Mouse (Mus musculus) limb, embryonic 14.5 days (tissue): ENCODE results near the gene Wfdc3. TPM values are rescaled to one million over a fixed set of nuclear protein-coding genes. Genes with fewer than 3 reads are reported as not detected.

Experiments
- ATAC-seq: fragments of 200-750 bp; cut with Nextera tagmentation; 2 replicates; pipeline ENCODE4 v1.8.0; 2017; ENCODE audit warnings: low read depth, moderate number of reproducible peaks, moderate TSS enrichment; ENCODE audit not compliant: low FRiP score
- DNase-seq: peaks from one replicate; pipeline ENCODE4 v3.0.0-alpha.2; 2015; ENCODE audit warnings: low spot score
- H3K27ac ChIP-seq: fragments of 300-500 bp; sonication (generic); replicated peaks from 2 replicates; pipeline ENCODE4 v1.5.1; 2014; ENCODE audit warnings: low read depth, mild to moderate bottlenecking, low read length, moderate library complexity, mixed read lengths
- H3K27me3 ChIP-seq: fragments of 300-500 bp; sonication (generic); 2 replicates; pipeline ENCODE4 v1.6.1; 2014; ENCODE audit warnings: low read length, mixed read lengths; ENCODE audit not compliant: control insufficient read depth, insufficient read depth
- H3K36me3 ChIP-seq: fragments of 300-500 bp; sonication (generic); 2 replicates; pipeline ENCODE4 v1.6.1; 2014; ENCODE audit warnings: mild to moderate bottlenecking, low read length, moderate library complexity, mixed read lengths; ENCODE audit not compliant: control insufficient read depth, insufficient read depth
- H3K4me1 ChIP-seq: fragments of 300-500 bp; sonication (generic); 2 replicates; pipeline ENCODE4 v1.6.1; 2014; ENCODE audit warnings: antibody characterized with exemption, low read length, mixed read lengths; ENCODE audit not compliant: control insufficient read depth, insufficient read depth
- H3K4me2 ChIP-seq: fragments of 300-500 bp; sonication (generic); replicated peaks from 2 replicates; pipeline ENCODE4 v1.6.1; 2014; ENCODE audit warnings: low read depth, mild to moderate bottlenecking, low read length, moderate library complexity; ENCODE audit not compliant: severe bottlenecking
- H3K4me3 ChIP-seq: fragments of 300-500 bp; sonication (generic); replicated peaks from 2 replicates; pipeline ENCODE4 v1.5.1; 2014; ENCODE audit warnings: low read length
- H3K9ac ChIP-seq: fragments of 300-500 bp; sonication (generic); 2 replicates; pipeline ENCODE4 v1.6.1; 2014; ENCODE audit warnings: mild to moderate bottlenecking, low read depth, low read length, moderate library complexity; ENCODE audit not compliant: severe bottlenecking
- H3K9me3 ChIP-seq: fragments of 300-500 bp; sonication (generic); 2 replicates; pipeline ENCODE4 v1.6.1; 2016; ENCODE audit warnings: low read length; ENCODE audit not compliant: control insufficient read depth
- POLR2A ChIP-seq: fragments of 200-500 bp; IDR thresholded peaks from 2 replicates; pipeline ENCODE4 v1.8.0; 2012; ENCODE audit warnings: inconsistent platforms, mild to moderate bottlenecking, moderate library complexity, borderline replicate concordance; ENCODE audit not compliant: insufficient read depth, insufficient read length; ENCODE audit errors: extremely low read depth
- WGBS: fragments of 180-500 bp; shearing (Covaris S2); extraction: QIAGEN DNeasy Blood & Tissue Kit; methylation state at CpG from one replicate; pipeline ENCODE4 v1.1.7; 2014; 5-methylcytosine and 5-hydroxymethylcytosine counted together
- polyA plus RNA-seq, 2 experiments: library from polyadenylated mRNA; depleted of rRNA in 1 of 2; stranded (reverse) in 1 of 2; unstranded in 1 of 2; fragments of >200 nt; fragmentation: Nextera tagmentation in 1 of 2; extraction: Ambion mirVana in 1 of 2; gene quantifications; 2 replicates each; pipeline versions ENCODE4 v1.2.1 to v1.2.3; 2012 to 2014

Wfdc3 gene
- polyA plus RNA-seq, 2 experiments = 0.50 to 0.79 TPM

DNA sequence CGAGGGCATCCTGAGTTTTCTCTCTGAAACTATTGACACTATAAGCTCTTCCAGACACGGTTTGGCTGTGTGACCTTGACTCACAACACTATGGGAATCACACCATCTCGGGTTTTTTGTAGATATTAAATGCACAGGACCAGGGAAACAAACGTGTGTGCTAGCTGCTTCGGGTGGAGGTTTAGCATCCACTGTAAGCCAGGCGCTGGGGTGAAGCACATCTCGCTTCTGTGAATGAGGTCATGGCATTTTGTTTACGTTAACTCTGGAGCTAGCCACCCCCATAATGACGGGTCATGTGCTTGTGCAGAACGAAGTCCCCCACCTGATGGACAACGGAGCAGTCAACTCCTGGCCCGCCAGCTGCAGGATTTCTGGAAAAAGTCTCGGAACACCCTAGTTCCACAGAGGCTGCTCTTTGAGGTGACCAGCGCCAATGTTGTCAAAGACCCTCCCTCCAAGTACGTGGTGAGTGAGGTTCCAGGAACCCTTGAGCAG is 40.7 kb upstream of the Wfdc3 start:
- DNase-seq (no peak), ATAC-seq (no peak)
- Histone ChIP-seq H3K9ac (peak overlapping the region; percentile 77), H3K4me2 (peak overlapping the region; percentile 91), H3K27ac (peak overlapping the region; percentile 84), H3K9me3 (no peaks in the 10 kb centered on the region), H3K4me3 (peak overlapping the region; percentile 78), H3K36me3 (peaks cover 22% of the 10 kb centered on the region), H3K4me1 (peaks cover 14% of the 10 kb centered on the region; the same call in 1 of the 2 replicates), H3K27me3 (no peaks in the 10 kb centered on the region)
- no peak for TF ChIP-seq POLR2A
- 6% methylated on average over 15 of the region's 15 CpGs for WGBS

GRCm38 (mm10) chr2:164785481-164786387 is 40.0 kb upstream of the Wfdc3 start, which contains the start of gene Snx21:
TSS of gene Snx21 (plus strand) at chr2:164785823.
- Histone ChIP-seq H3K9me3 (no peaks in the 10 kb centered on the region), H3K27ac (peak within 1 kb of the TSS; percentile 84), H3K27me3 (no peaks in the 10 kb centered on the region), H3K4me1 (peaks cover 14% of the 10 kb centered on the region; the same call in 1 of the 2 replicates), H3K9ac (peak within 1 kb of the TSS; percentile 77), H3K4me3 (peak within 1 kb of the TSS; percentile 78), H3K36me3 (peaks cover 16% of the 10 kb centered on the region), H3K4me2 (peak within 1 kb of the TSS; percentile 91)
- ATAC-seq (peak; percentile 91), DNase-seq (peak; percentile 83)
- TF ChIP-seq POLR2A = no peak; the same call in 1 of the 2 replicates
- under 1% methylated on average over 69 of the region's 89 CpGs for WGBS

GRCm38 (mm10) chr2:164784869-164785420 is 39.2 kb upstream of the Wfdc3 start:
- Histone ChIP-seq H3K9ac (peak overlapping the region; percentile 77), H3K4me1 (peaks cover 14% of the 10 kb centered on the region; the same call in 1 of the 2 replicates), H3K4me3 (peak overlapping the region; percentile 78), H3K4me2 (peak overlapping the region; percentile 91), H3K36me3 (peaks cover 11% of the 10 kb centered on the region), H3K27me3 (no peaks in the 10 kb centered on the region), H3K9me3 (no peaks in the 10 kb centered on the region), H3K27ac (peak overlapping the region; percentile 84; the same call in 1 of the 2 replicates)
- TF ChIP-seq POLR2A = no peak
- ATAC-seq = no peak
- 6% methylated on average over 7 of the region's 7 CpGs for WGBS
- no peak for DNase-seq

- ATAC-seq (no peak), DNase-seq (no peak)
- no peak overlapping the region for H3K4me2 ChIP-seq
- H3K9ac ChIP-seq = no peak overlapping the region
- H3K27ac ChIP-seq = no peak overlapping the region
- peaks cover 14% of the 10 kb centered on the region; the same call in 1 of the 2 replicates for H3K4me1 ChIP-seq
- no peaks in the 10 kb centered on the region for H3K27me3 ChIP-seq
- H3K4me3 ChIP-seq = no peak overlapping the region
- peaks cover 9% of the 10 kb centered on the region for H3K36me3 ChIP-seq
- WGBS = 72% methylated on average over 7 of the region's 7 CpGs
- TF ChIP-seq POLR2A = no peak
- no peaks in the 10 kb centered on the region for H3K9me3 ChIP-seq
These were observed 38.3 kb upstream of the Wfdc3 start for GRCm38 (mm10) chr2:164783926-164784581.

GRCm38 (mm10) chr2:164781876-164782275 is 36.1 kb upstream of the Wfdc3 start:
- H3K4me3 ChIP-seq = no peak overlapping the region

More at GRCm38 (mm10) chr2:164781876-164782275, 36.1 kb upstream of the Wfdc3 start:
- Histone ChIP-seq H3K9me3 (no peaks in the 10 kb centered on the region), H3K9ac (no peak overlapping the region), H3K27ac (no peak overlapping the region), H3K4me2 (no peak overlapping the region), H3K27me3 (no peaks in the 10 kb centered on the region), H3K4me1 (peaks cover 10% of the 10 kb centered on the region; the same call in 1 of the 2 replicates), H3K36me3 (no peaks in the 10 kb centered on the region)
- ATAC-seq (no peak), DNase-seq (no peak)
- WGBS = 74% methylated on average over 4 of the region's 4 CpGs
- TF ChIP-seq POLR2A = no peak
